Mouse (Mus musculus): ENCODE data around the gene Lzts3. TPM values are rescaled to one million over a fixed set of nuclear protein-coding genes. Genes with fewer than 3 reads are reported as not detected.
"Not testable (repeated sequence)": the region's sequence is repeated elsewhere in the genome, so short reads cannot be mapped to it uniquely, and the experiment has no call there.

Lzts3 gene
- total RNA-seq (2021) = 1 to 10 TPM; 2.9 to 3.4 TPM
- long read RNA-seq, experiment 1, full-length matches to known transcripts = 4 of 7 reads
- long read RNA-seq, experiment 1, partial matches to known transcripts = 0 of 7 reads
- long read RNA-seq, experiment 1, other reads (novel, unspliced or antisense) = 3 of 7 reads
- long read RNA-seq, experiment 2, full-length matches to known transcripts = 2 of 3 reads
- long read RNA-seq, experiment 2, partial matches to known transcripts = 0 of 3 reads
- long read RNA-seq, experiment 2, other reads (novel, unspliced or antisense) = 1 of 3 reads

DNA sequence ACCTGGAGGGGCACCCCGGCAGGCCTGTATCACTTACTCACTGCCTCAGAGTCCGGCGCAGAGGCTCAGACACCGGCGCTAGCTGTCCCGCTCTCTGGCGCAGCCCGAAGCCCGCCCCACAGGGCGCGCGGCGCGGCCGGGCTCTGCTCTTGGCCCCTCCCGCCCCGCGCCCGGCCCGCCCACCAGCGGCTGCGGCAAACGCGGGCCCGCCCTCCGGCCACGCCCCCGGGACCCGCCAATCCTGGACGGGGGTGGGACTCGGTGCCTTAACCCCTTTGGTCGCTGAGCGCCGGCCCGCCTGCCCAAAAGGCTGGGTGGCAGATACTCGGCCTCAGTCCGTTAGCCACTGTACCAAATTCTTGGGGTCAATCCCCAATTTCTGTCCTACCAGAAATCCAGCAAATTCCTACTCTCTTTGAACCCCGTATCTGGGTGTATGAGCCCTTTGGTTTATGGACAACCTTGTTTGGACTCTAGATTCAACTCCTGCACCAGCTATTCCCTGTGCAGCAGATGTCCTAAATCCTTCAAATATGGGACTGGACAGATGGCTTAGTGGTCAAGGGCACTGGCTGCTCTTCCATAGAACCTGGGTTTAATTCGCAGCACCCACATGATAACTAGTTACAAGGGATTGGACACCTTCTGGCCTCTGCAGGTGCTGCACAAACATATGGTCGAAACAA, at the start of gene Lzts3:
Gene Lzts3 (minus strand): TSS at position 120 of the 686 bp plus-strand sequence.
- peak; percentile 97 for DNase-seq

DNA sequence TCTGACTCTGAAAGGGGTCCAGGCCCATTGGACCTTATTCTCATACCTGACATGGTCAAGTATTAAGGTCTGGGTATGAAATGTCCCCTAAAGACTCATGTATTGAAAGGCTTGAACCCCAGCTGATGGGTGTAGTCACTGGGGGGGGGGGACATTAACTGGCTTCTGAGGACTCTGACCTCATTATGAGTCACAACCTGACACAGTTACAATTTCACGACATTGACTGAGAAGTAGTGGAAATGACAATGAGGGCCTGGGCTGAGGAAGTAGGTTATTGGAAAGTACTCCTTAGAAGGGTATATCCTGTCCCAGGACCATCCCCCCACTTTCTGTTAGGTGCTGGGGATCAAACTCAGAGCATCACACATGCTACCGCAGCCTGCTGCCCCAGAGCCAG, 46.4 kb upstream of the Lzts3 start:
- DNase-seq = no peak

DNA sequence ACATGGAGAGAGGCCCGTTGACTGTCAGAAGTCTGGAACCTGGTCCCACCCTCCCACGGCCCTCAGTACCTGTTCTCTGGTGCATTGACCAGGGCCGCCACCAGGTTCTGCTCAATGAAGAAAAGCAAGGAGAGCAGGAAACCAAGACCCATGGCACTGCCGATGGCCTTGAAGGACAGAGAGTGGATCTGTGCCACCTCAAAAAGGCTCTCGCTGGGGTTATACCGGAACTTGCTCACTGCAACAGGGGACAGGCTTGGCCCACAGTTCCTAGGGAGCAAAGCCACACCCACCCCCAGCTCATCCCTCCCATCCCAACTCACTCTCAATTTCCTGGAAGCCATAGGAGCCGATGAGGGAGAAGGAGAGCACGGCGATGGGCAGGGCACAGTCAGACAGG, 42.8 kb upstream of the Lzts3 start:
- DNase-seq = no peak

DNA sequence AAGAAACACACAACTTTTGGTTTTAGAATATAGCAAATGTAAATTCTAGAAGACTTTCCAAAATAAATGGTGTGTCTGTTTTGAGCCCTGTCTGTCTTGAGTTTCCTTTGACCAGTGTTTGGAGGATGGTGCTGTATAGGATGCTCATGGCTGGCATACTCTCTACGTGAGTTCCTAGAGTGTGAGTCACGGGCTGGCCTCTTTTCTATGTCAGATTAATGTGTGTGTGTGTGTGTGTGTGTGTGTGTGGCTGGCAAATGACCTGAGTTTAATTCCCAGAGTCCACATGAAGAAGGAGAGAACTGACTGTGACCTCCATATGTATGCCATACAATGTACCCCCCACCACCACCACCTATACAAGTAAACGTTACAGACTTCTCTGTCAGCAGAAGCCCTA, 38.9 kb upstream of the Lzts3 start:
- no peak for DNase-seq

DNA sequence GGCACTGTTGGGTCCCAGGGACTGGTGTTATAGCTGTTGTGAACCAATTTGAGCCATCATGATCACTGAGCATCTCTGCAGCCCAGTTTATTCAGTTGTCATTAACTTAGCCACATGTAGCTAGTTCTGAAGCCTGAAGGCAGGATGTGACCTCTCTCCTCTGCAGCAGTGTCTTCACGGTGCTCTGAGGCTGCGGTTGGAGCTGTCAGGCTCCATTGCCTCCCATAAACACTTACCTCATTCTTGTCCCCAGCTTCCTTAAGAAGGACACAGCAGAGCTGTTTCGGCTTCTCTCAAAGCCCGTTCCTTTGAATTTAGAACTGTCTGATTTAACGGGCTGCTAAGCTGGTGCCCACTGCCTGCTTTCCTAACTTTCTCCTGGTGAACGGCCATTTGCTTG, 37.3 kb upstream of the Lzts3 start:
- DNase-seq = no peak

DNA sequence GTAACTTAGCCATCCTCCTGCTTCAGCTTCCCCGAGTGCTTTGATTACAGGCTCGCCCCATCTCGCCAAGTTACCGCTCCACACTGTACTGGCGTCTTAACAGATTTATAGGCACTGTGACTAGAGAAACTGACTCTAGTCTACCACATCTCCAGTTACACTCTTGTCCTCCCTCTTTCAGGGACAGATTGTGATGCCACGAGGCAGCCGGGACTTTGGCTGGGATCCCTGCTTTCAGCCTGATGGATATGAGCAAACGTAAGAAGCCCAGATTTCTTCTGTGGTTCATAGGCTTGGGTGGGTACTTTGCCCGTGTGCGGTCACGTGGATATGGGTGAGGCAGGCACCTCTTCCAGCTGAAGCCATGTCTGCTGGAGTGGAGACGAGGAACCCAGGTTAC, 36.6 kb upstream of the Lzts3 start:
- no peak for DNase-seq

DNA sequence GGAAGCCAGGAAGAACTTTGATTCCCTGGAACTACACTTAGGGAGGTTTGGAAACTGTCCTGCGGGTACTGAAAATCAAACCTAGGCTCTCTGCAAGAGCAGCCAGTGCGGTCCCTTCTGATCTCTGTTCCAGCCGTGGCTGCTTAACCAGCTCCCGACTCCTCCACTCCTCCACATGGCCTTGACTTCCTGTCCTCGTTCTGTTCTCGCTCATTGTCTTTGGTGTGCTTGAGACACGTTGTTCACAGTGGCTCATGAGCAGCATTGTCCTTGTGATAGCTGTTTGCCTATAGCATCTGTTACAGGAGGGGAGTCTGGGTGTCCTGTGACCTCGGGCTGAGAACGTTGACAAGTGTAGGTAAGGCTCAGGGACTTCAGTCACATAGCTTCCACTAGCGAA, 34.6 kb upstream of the Lzts3 start:
- DNase-seq = no peak

DNA sequence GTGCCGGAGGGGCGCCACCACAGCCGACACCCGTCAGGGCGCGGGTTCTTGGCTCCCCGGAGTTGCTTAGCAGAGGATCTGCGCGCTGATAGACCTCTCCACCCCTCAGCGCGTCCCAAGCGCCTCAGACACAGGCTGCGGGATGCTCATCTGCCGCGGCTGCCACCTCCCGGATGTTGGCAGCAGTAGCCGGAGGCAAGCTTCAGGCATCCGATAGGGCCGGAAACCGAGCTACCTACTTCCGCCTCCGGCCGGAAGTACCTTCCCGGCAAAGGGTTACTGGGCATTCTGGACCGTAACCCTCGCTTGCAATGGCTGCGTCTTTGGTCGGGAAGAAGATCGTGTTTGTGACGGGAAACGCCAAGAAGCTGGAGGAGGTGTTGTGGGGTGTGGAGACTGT, 25.0 kb upstream of the Lzts3 start, which contains the start of gene Itpa:
Gene Itpa (plus strand): TSS at position 52 of the 400 bp plus-strand sequence.
- DNase-seq = peak; percentile 79

DNA sequence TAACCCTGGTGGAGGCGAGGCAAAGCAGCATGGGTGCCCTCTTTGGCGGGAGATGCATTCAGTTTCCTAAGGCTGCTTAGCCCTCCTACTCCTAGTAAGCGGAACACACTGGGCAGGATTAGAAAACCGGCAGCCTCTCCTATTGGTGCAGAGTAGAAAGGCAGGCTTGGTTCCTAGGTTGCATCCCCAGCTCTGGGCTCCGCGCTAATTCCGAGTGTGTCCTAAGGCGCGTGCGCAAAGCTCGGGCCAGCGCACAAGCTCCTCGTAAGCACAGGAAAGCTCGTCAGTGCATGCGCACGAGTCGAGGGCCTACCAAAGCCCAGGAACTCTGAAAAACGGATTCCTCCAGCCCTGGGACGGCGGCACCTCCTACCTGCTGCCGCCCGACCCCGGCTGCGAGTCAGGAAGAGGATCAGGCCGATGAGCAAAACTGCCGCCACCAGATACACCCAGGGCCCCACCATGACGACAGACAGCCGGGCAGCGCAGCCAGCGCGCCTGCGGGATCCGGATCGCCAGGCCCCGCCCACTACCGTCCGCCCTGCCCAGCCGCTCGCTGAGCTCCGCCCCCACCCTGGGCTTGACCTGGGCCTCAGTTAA, 21.6 kb upstream of the Lzts3 start, which contains the start of gene Ddrgk1:
Gene Ddrgk1 (minus strand): TSS at position 558 of the 600 bp plus-strand sequence.
- peak; percentile 92 for DNase-seq

DNA sequence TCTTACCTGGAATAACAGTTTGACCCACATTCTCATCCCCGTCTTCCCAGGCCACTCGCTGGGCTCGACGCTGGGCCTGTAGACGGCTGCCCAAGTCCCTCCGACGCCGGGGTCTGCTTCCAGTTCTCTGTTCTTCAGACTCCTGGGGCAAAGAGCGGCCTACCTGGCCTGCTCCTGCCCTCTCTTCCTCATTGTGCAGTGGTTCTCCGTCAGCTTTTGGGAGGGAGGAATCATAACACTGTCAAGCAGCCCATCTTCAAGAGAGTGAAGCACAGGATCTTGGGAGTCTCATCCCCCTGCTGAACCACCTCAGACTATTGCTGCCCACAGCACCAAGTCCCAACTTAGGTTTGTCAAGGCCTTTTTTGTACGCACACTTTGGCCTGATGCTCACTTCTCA, 20.7 kb upstream of the Lzts3 start:
- DNase-seq = no peak

DNA sequence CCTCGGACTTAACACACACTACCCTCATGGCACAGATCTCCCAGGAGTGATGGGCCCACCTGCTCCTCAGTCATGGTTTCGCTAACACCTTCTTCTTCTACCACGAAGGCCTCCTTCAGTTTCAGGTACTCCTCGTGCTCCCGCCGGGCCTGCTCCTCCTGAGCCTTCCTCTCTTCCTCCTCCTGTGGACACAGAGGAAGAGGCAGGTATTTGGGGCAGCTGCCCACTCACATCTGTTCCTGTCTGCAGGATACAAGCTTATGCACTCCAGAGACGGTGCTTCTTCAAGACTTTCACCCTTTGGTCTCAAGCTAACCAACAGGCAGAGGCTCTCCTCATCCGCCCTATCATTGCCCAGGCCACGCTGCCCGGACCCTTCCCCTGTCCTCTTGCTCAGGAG, 15.9 kb upstream of the Lzts3 start:
- DNase-seq = no peak

DNA sequence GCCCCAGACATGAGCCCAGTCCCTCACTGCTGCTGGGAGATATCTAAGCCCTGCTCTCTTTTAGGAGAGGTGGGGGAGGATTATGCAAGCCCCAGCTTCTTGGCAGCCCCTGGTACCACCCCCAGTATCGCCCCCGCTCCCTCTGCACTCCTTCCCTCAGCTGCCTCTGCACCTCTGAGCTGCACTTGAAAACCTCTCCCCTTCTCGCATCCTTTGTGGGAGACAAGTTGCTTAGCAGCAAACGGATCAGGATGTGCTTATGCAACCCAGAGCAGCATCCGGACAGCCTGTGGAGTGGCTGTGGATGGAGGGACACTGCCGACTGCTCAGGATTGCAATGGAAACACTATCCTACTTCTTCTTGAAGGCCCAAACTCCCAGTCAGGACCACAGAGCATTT, 14.9 kb upstream of the Lzts3 start:
- no peak for DNase-seq

DNA sequence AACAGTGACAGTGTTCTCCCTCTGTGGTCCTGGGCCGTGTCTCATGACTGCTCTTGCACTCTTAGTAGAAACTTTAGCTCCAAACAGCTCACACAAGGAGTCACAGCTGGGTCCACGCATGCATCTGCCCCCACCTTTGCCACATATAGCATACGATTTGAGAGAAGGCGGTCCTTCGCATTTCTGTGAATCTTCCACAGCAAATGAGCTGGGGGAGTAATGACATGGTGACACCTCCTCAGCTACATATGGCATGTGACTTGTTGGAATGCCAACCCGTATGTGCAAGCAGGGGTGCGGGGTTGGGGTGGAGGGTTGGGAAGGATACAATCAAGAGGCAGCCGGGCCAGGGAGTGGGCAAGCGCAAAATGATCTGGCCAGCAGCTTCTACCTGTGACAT, 13.9 kb upstream of the Lzts3 start:
- DNase-seq = no peak

DNA sequence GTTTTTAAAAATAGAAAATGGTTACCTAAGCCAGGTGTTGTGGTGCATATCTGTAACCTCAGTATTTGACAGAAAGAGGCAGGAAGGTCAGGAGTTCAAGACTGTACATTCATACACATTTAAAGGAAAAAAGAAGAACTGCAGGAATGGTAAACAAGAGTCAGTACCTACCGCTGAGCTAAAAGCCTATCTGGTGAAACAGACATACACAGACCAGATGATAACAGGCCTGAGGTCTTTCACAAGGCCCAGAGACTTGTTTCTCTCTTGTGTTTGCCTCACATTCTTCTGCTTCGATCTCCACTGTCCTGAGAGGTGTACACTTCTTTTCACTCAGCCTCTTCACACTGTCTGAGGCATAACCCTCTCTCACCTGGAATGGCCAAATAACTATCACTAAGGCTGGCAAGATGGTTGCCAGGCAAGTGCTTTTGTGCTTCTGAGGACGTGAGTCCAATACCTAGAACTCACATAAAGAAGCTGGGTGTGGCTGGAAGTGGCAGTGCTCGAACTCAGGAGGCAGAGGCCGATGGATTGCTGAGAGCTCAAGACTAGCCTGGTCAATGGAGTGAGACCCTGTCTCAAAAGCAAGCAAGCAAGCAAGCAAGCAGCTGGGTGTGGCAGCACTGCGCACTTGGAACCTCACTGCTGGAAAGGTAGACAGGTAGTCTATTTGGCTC, 13.2 kb upstream of the Lzts3 start:
- DNase-seq = no peak

DNA sequence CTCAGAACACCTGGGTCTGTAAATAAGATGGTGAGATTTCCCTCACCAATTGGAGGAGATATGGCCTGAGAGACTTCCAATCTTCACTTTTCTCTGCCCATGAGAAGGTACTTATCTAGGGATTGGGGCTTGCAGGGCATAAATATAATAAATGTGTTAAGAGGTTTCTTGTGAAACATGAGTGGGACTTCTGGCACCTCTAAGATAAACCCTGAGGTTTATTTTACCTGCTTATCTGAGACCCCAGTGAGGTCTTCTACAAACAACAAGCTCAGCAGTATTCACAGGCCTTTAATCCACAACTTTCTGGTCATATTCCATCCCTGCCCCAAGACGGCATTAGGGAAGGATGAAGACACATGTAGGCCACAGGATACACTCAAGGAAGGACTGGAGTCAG, 11.2 kb upstream of the Lzts3 start:
- no peak for DNase-seq

DNA sequence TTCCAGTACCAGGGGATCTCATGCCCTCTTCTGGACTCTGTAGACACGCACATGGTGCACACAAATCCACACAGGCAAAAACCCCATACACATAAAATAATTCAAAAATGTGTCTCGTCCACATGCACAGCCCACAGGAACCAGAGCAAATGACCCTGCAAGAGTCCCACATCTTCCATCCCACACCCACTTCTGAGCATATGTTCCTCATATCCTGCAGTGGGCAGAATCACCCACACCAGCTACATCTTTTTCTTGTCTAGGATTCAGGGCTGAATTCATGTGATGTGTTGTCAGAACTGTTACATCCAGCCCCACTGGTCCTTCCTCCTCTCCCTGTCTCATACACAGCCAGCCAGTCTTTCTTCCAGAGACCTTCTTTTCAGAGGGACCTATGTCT, 10.7 kb upstream of the Lzts3 start:
- DNase-seq = no peak

DNA sequence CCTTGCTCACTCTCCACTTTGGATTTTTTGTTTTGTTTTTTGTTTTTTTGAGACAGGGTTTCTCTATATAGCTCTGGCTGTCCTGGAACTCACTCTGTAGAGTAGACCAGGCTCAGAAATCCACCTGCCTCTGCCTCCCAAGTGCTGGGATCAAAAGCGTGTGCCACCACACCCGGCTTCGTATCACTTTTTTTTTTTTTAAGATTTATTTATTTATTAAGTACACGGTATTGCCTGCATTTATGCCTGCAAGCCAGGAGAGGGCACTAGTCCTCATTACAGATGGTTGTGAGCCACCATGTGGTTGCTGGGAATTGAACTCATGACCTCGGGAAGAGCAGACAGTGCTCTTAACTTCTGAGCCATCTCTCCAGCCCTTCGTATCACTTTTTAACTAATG, 6.4 kb upstream of the Lzts3 start:
- DNase-seq = not testable (repeated sequence)

DNA sequence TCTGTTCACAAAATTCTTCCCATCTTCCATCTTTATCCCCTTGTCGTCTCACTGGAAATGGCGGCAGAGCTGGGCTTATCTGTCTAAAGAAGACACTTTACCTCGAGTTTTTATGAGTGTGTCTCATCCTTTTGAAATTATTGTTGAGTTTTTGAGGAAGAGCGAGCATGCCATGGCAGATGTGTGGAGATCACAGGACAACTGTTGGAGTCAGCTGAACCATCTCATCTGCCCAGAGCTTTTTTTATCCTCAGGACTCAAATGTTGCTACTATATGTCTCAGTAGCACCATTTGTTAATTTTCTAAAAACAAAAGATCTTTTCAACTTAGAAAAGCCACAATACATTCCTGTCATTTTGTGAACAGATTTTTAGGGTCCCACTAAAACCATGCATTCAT, 2.6 kb upstream of the Lzts3 start:
- no peak for DNase-seq

DNA sequence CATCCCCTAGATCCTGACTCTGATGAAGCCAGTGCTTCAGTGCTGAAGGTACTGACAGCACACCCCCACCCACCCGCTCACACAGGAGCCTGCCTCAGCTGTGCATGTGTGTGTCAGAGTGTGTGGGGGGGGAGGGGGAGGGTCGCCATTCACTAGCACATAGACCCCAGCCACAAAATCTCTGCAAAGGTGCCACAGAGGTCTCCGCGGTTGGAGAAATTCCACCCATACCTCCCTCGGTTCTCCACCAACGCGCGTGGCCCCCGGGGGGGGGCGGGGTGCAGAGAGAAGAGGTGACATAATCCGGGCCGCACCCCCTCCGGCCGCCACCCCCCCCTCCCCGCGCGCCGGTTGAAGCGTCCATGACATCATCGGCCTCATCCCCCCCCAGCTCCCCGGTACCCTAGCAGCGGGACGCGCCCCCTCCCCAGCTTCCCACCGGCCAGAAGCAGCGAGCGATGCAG, 374 bp downstream of the Lzts3 start:
- no peak for DNase-seq

DNA sequence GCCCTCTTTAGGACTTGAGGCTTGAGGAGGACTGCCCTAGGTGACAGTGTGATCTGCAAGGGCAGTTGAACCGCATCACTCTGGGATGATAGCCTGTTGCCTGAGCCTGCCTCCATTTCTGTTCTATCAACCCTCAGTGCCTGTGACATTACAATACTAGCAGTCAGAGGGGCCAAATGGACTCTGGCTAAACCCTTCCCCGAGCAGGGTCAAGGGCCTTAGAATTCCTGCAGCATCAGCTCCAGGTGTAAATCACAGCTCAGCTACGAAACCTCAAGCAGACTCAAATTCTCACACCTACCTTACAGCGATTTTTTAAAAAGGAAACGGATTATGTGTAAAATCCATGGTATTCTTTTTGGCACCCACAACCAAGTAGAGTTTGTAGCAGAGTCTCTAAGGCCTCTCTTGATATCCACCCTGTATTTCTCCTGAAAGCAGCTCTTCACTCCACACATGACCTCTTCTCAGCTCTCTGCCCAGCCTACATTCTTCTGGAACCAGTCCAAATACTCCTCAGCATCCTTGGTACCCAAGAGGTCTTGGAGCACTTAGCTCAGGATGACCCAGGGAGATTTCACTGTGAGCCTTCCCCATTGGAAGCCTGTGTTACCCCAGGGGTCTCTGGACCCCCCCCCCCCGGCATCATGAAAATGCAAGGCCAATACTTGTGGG, 1.1 kb downstream of the Lzts3 start:
- DNase-seq = no peak

DNA sequence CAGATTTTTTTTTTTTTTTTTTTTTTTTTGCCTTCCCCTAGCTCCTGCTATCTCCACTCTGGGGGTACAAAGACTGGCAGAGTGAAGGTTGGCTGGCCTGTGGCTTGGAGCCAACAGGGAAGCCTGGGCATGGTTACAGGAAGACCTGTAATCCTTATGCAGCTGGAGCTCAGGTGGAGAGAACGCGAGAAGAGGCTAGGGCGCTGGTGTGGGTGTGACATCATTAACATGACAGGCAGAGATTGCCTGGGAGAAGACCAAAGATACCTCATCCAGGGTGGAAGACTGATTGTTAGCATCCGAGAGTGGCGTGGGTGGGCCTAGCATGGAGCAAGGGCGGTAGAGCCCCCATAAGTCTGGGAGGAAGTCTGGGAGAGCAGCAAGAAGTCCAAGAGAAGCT, 3.3 kb downstream of the Lzts3 start:
- no peak for DNase-seq

DNA sequence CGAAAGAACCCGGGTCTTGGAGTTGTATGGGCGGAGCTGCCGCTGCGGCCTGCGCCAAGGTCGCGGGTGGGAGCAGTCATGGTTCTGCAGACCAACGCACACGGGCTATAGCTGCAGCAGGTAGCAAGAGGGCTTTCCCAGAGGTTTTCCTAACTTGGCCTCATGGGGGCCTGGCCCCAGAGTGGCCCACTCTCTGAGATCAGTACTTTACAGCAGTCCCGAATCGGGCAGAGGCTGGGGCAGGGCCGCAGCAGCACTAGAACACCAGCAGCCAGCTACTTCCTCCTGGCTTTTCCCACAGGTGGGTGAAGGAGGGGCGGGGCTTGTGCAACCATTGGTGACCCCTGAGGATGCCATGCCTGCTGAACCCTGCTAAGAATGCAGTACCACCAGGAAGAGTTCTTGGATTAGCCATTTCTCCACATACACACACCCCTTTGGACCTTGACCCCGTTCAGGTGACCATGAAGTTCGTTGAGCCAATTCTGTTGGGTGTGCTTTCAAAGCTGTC, 4.4 kb downstream of the Lzts3 start:
- no peak for DNase-seq
